Mouse (Mus musculus): Measurements from ENCODE around the gene Ogg1.

The Ogg1 gene

DNA sequence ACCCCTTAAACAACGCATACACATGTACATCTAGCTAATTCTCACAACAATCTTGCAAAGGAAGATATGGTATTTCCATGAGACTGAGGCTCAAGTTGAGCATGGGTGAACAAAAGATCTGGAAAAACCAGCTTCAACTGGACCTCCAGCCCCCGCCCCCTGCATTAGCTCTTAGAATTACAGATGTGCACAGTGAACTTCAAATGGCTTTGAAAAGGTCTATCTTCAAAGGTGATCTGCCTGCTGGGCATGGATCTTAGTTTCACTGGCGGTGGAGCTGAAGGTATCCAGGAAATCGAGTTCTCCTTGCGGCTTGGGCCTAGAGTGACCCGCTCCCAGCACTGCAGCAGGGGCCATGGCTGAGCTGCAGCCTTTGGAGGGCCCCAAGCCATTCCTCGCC is 41.4 kb downstream of the Ogg1 start:
- in situ Hi-C loops (cut with MboI, MseI): no loop called here

GRCm38 (mm10) chr6:113368577-113368976 is 41.8 kb downstream of the Ogg1 start:
- in situ Hi-C loops (cut with MboI, MseI): no loop called here

DNA sequence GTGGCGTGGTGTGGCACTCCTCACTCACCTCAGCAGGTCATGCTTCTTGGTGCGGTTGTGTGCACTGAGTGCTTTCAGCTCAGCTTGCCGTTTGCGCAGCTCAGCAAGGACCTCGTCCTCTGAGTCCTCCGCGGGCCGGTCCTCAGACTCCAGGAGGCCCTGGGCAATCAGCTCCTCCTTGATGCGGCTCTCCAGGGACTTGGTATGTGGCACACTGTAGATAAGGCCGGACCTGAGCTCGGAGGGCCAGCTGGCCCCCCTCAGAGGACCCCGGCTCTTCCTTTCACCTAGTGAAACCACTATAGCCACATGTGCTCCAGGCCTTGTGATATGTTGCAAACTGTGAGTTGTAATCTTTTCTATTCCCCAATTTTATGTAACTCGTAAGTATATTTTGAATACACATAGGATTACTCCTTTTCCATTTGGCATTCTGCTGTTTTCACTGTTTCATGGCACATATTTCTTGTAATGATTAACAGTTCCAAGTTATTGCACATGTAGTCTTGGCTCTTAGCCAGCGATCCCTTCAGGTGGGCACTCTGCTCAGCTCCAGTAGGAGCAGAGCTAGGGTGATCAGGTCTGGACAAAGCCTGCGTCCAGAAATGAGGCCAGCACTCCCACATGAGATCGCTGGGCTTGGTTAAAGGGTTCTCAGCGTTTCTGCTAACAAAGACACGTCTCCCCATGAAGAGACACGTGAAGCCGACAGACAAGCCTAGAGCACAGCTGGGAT is 43.6 kb downstream of the Ogg1 start:
- in situ Hi-C loops (cut with MboI, MseI): no loop called here

- in situ Hi-C loops (cut with MboI, MseI): no loop called here
These were observed 46.7 kb downstream of the Ogg1 start for GRCm38 (mm10) chr6:113373491-113373890.

GRCm38 (mm10) chr6:113377172-113377495 is 50.4 kb downstream of the Ogg1 start:
- in situ Hi-C loops (cut with MboI, MseI): no loop called here

GRCm38 (mm10) chr6:113377496-113378385 is 51.0 kb downstream of the Ogg1 start, which contains the start of the genes Tada3 and Arpc4:
Gene Tada3 (minus strand): TSS chr6:113377883.
Gene Arpc4 (plus strand): TSS chr6:113378115.
- in situ Hi-C loops (cut with MboI, MseI): no loop called here

- in situ Hi-C loops (cut with MboI, MseI): no loop called here
These were observed 52.5 kb downstream of the Ogg1 start for GRCm38 (mm10) chr6:113379246-113379645.

DNA sequence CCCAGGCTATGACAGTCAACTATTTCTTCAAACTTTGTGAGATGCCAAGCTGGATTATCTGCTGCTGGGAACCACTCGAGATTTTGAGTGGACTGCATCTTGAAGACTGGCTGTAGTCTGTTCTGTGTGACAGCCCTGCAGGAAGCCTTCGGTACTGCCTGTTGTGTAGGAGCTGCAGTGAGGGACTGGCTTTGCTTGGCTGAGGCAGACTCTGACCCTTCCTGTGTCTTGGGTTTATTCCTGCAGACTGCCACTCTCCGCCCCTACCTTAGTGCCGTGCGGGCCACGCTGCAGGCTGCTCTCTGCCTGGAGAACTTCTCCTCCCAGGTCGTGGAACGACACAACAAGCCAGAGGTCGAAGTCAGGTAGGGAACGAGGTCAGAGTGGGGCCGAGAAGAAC is 53.7 kb downstream of the Ogg1 start:
- in situ Hi-C loops (cut with MboI, MseI): no loop called here

- in situ Hi-C loops (cut with MboI, MseI): no loop called here
These were observed 57.7 kb downstream of the Ogg1 start for GRCm38 (mm10) chr6:113384351-113384927.

Data from T-helper 1 cell (primary cell).